Mouse (Mus musculus) gastrocnemius, adult 18-20 months (tissue): ENCODE results near the gene Txlnb. TPM values are rescaled to one million over a fixed set of nuclear protein-coding genes. Genes with fewer than 3 reads are reported as not detected.
A peak's percentile ranks its signal among the peaks of the same experiment; 100 is the strongest.
"Not testable (repeated sequence)": the region's sequence is repeated elsewhere in the genome, so short reads cannot be mapped to it uniquely, and the experiment has no call there.

Source experiments
- DNase-seq: peaks from one replicate; pipeline ENCODE4 v3.0.0; 2021; ENCODE audit warnings: low spot score
- long read RNA-seq, 2 experiments: library from polyadenylated mRNA; stranded (forward); transcript quantifications; one replicate each; pipeline ENCODE4 v2.0.0; 2021
- total RNA-seq, 2 experiments: library from RNA; stranded (reverse); gene quantifications; 2 replicates each; pipeline ENCODE4 v1.2.3; 2021

The Txlnb gene
- 100 to 1,000 TPM; 386 to 405 TPM for total RNA-seq
- long read RNA-seq, experiment 1, full-length matches to known transcripts, result 570 of 675 reads
- long read RNA-seq, experiment 1, partial matches to known transcripts, result 78 of 675 reads
- long read RNA-seq, experiment 1, other reads (novel, unspliced or antisense), result 27 of 675 reads
- long read RNA-seq, experiment 2, full-length matches to known transcripts, result 343 of 417 reads
- long read RNA-seq, experiment 2, partial matches to known transcripts, result 64 of 417 reads
- long read RNA-seq, experiment 2, other reads (novel, unspliced or antisense), result 10 of 417 reads

- DNase-seq, result peak; percentile 78
Observed at GRCm38 (mm10) chr10:17795767-17796631, at the start of gene Txlnb. Txlnb (plus strand) TSS chr10:17796226.

- DNase-seq, result no peak
Observed at GRCm38 (mm10) chr10:17752478-17752877, 43.5 kb upstream of the Txlnb start.

- DNase-seq, result no peak
Observed at GRCm38 (mm10) chr10:17759772-17760171, 36.3 kb upstream of the Txlnb start.

- no peak for DNase-seq
Observed at GRCm38 (mm10) chr10:17760750-17761613, 35.0 kb upstream of the Txlnb start.

GRCm38 (mm10) chr10:17761652-17762051 lies 34.4 kb upstream of the Txlnb start:
- no peak for DNase-seq

- no peak for DNase-seq
Observed at GRCm38 (mm10) chr10:17762946-17763345, 33.1 kb upstream of the Txlnb start.

- no peak for DNase-seq
Observed at GRCm38 (mm10) chr10:17769856-17770255, 26.2 kb upstream of the Txlnb start.

- no peak for DNase-seq
Observed at GRCm38 (mm10) chr10:17772364-17772763, 23.7 kb upstream of the Txlnb start.

- DNase-seq, result no peak
Observed at GRCm38 (mm10) chr10:17774366-17774765, 21.7 kb upstream of the Txlnb start.

GRCm38 (mm10) chr10:17775079-17775478 lies 20.9 kb upstream of the Txlnb start:
- DNase-seq, result no peak

GRCm38 (mm10) chr10:17776684-17777083 lies 19.3 kb upstream of the Txlnb start:
- not testable (repeated sequence) for DNase-seq

GRCm38 (mm10) chr10:17786771-17787170 lies 9.3 kb upstream of the Txlnb start:
- no peak for DNase-seq

GRCm38 (mm10) chr10:17787938-17788337 lies 8.1 kb upstream of the Txlnb start:
- no peak for DNase-seq

- DNase-seq, result no peak
Observed at GRCm38 (mm10) chr10:17788347-17788746, 7.7 kb upstream of the Txlnb start.

- no peak for DNase-seq
Observed at GRCm38 (mm10) chr10:17793926-17794325, 2.1 kb upstream of the Txlnb start.

- no peak for DNase-seq
Observed at GRCm38 (mm10) chr10:17794443-17794842, 1.6 kb upstream of the Txlnb start.

- no peak for DNase-seq
Observed at GRCm38 (mm10) chr10:17795227-17795626, 799 bp upstream of the Txlnb start.

GRCm38 (mm10) chr10:17796846-17797631 lies 1.0 kb downstream of the Txlnb start:
- DNase-seq, result peak; percentile 81

GRCm38 (mm10) chr10:17797681-17798080 lies 1.7 kb downstream of the Txlnb start:
- DNase-seq, result peak; percentile 21

- DNase-seq, result no peak
Observed at GRCm38 (mm10) chr10:17801788-17802187, 5.8 kb downstream of the Txlnb start.

- DNase-seq, result no peak
Observed at GRCm38 (mm10) chr10:17808526-17808925, 12.5 kb downstream of the Txlnb start.
